ENCODE assay signal across 8 mouse cellular contexts in genomic region chr14:103098587-103099235, GRCm38 (mm10). TPM values are rescaled to one million over a fixed set of nuclear protein-coding genes. Genes with fewer than 3 reads are reported as not detected.
DNase-seq lines count a peak whose midpoint lies in the region; ATAC-seq and TF ChIP-seq lines count a peak whose summit lies in the region.

No protein-coding gene starts in this region.

- peak overlapping the region; percentile 93 to 99 for H3K4me3 ChIP-seq in MEL (ENCODE audit: control insufficient read depth in 1 of 2, insufficient read depth in 1 of 2, low read depth in 2 of 2, low read length in 2 of 2)
- peak overlapping the region; percentile 74 for H3K4me3 ChIP-seq in forebrain, embryonic 15.5 days

- H3K27ac ChIP-seq in MEL (ENCODE audit: control insufficient read depth, low read depth, low read length), result peak overlapping the region; percentile 93
- peak overlapping the region; percentile 99 for H3K27ac ChIP-seq in forebrain, embryonic 15.5 days (replicated peaks)

- H3K4me2 ChIP-seq in forebrain, embryonic 15.5 days (replicated peaks), result peak overlapping the region; percentile 81

- H3K4me1 ChIP-seq in MEL (ENCODE audit: control insufficient read depth in 1 of 2, insufficient read depth in 2 of 2, low read length in 2 of 2), result peaks cover 4% of the 10 kb centered on the region in 2 experiments; a peak in 1 of 4 replicates
- peaks cover 38% of the 10 kb centered on the region for H3K4me1 ChIP-seq in forebrain, embryonic 15.5 days

- peak; percentile 77 for DNase-seq in MEL (ENCODE audit: low read depth, low spot score)
- DNase-seq in cerebellum, adult 11-12 months, result peak; percentile 89
- DNase-seq in heart, postnatal 36 days, result peak; percentile 88 to 90
- peak; percentile 69 to 84 for DNase-seq in layer of hippocampus, postnatal 10 days (ENCODE audit: low spot score in 2 of 2)
- peak; percentile 92 for DNase-seq in lung, postnatal 10 days
- DNase-seq in ovary, postnatal 14 days (ENCODE audit: low spot score), result peak; percentile 74
- peak; percentile 89 for DNase-seq in thymus, postnatal 14 days

- ATAC-seq in forebrain, embryonic 15.5 days (replicated peaks), result peak; percentile 82

- WGBS in forebrain, embryonic 15.5 days, result under 1% methylated on average over 78 of the region's 86 CpGs

- H3K27me3 ChIP-seq in MEL (ENCODE audit: control insufficient read depth in 1 of 2, insufficient read depth in 2 of 2, low read length in 2 of 2), result no peaks in the 10 kb centered on the region
- H3K27me3 ChIP-seq in forebrain, embryonic 15.5 days, result no peaks in the 10 kb centered on the region

- H3K9ac ChIP-seq in MEL (ENCODE audit: control insufficient read depth, low read depth, low read length, poor library complexity, severe bottlenecking), result peak overlapping the region; percentile 99
- H3K9ac ChIP-seq in forebrain, embryonic 15.5 days (replicated peaks), result peak overlapping the region; percentile 97

- no peak for TF ChIP-seq EP300 in MEL (IDR thresholded peaks at IDR 0.05; ENCODE audit: low read depth in 1 of 2, low read length in 2 of 2)

- H3K36me3 ChIP-seq in MEL (ENCODE audit: control insufficient read depth in 1 of 2, insufficient read depth in 2 of 2, low read length in 2 of 2), result peaks cover 1 to 19% of the 10 kb centered on the region in 2 experiments; a peak in 3 of 4 replicates
- H3K36me3 ChIP-seq in forebrain, embryonic 15.5 days, result no peaks in the 10 kb centered on the region; the same call in 1 of the 2 replicates

- H3K9me3 ChIP-seq in MEL (replicated peaks; ENCODE audit: insufficient read depth, low read length), result no peaks in the 10 kb centered on the region
- no peaks in the 10 kb centered on the region for H3K9me3 ChIP-seq in forebrain, embryonic 15.5 days

- intact Hi-C loops in heart, postnatal 36 days (cut with DNase I), result loop anchor here (1.0 to 5.0 kb wide), 3 partner anchors 28 to 249 kb away; partner anchors contain the start of genes Cln5, Kctd12 and Mycbp2

- TF ChIP-seq POLR2A in MEL (IDR thresholded peaks at IDR 0.05; ENCODE audit: control insufficient read depth in 1 of 2, insufficient read depth in 1 of 2, low read depth in 1 of 2, low read length in 2 of 2, poor library complexity in 1 of 2), result peak; percentile 24 to 67; a peak in 3 of 4 replicates

- TF ChIP-seq RAD21 in MEL (IDR thresholded peaks at IDR 0.05; ENCODE audit: low read depth, low read length), result no peak

- H3K79me2 ChIP-seq in MEL (ENCODE audit: control insufficient read depth, insufficient read depth, low read length, poor library complexity), result peaks cover 24% of the 10 kb centered on the region

- TF ChIP-seq CTCF in MEL (IDR thresholded peaks at IDR 0.05 in 2 of 3, conservative IDR thresholded peaks at IDR 0.05 in 1 of 3; ENCODE audit: control insufficient read depth in 1 of 3, insufficient read depth in 1 of 3, low read depth in 2 of 3, low read length in 3 of 3, poor library complexity in 1 of 3, severe bottlenecking in 1 of 3), result no peak

TF ChIP-seq in MEL, 35 proteins besides CTCF, POLR2A, EP300 and RAD21:
- TF ChIP-seq TBP (IDR thresholded peaks at IDR 0.05; ENCODE audit: low read depth, low read length) (no peak), CHD2 (IDR thresholded peaks at IDR 0.05; ENCODE audit: low read length) (no peak), GATA1 (IDR thresholded peaks at IDR 0.05; ENCODE audit: low read depth, low read length) (no peak), UBTF (IDR thresholded peaks at IDR 0.05; ENCODE audit: borderline replicate concordance, insufficient read depth, low read depth, low read length) (no peak), CHD1 (IDR thresholded peaks at IDR 0.05; ENCODE audit: low read depth, low read length) (0 out of 2 replicates have a peak, but pooled peaks have one; percentile 26), MXI1 (IDR thresholded peaks at IDR 0.05; ENCODE audit: low read depth, low read length) (peak; percentile 83), MAX (IDR thresholded peaks at IDR 0.05; ENCODE audit: low read length) (no peak; the same call in 1 of the 2 replicates), RCOR1 (IDR thresholded peaks at IDR 0.05; ENCODE audit: low read depth, low read length) (no peak), MAFK (IDR thresholded peaks at IDR 0.05; ENCODE audit: borderline replicate concordance, low read depth, low read length) (no peak), TCF12 (IDR thresholded peaks at IDR 0.05; ENCODE audit: low read depth, low read length) (no peak), NRF1 (IDR thresholded peaks at IDR 0.05; ENCODE audit: insufficient read depth, low read depth, low read length, poor library complexity, severe bottlenecking) (no peak), MAZ (IDR thresholded peaks at IDR 0.05; ENCODE audit: low read depth, low read length) (no peak), NELFE (IDR thresholded peaks at IDR 0.05; ENCODE audit: low read depth, low read length) (peak; percentile 49; the same call in 1 of the 2 replicates), TAL1 (IDR thresholded peaks at IDR 0.05; ENCODE audit: low read length) (no peak), USF2 (IDR thresholded peaks at IDR 0.05; ENCODE audit: borderline replicate concordance in 1 of 2, insufficient read depth in 1 of 2, low read depth in 1 of 2, low read length in 2 of 2) (no peak), JUND (IDR thresholded peaks at IDR 0.05; ENCODE audit: low read depth, low read length) (no peak), MEF2A (IDR thresholded peaks at IDR 0.05; ENCODE audit: extremely low read depth, insufficient replicate concordance, low read depth, low read length, poor library complexity, severe bottlenecking) (no peak), GABPA (IDR thresholded peaks at IDR 0.05; ENCODE audit: low read depth, low read length) (no peak), ZNF384 (IDR thresholded peaks at IDR 0.05; ENCODE audit: low read depth, low read length) (no peak), ZC3H11A (IDR thresholded peaks at IDR 0.05; ENCODE audit: low read depth, low read length) (no peak), ELF1 (IDR thresholded peaks at IDR 0.05; ENCODE audit: low read depth, low read length) (peak; percentile 31; the same call in 1 of the 2 replicates), ZMIZ1 (IDR thresholded peaks at IDR 0.05; ENCODE audit: low read depth, low read length) (0 out of 2 replicates have a peak, but pooled peaks have one; percentile 15), KAT2A (conservative IDR thresholded peaks at IDR 0.05; ENCODE audit: low read depth, low read length) (no peak), SIN3A (IDR thresholded peaks at IDR 0.05; ENCODE audit: low read length) (0 out of 2 replicates have a peak, but pooled peaks have one; percentile 24), ETS1 (IDR thresholded peaks at IDR 0.05; ENCODE audit: low read depth, low read length) (no peak), USF1 (IDR thresholded peaks at IDR 0.05; ENCODE audit: low read depth, low read length) (no peak), E2F4 (IDR thresholded peaks at IDR 0.05; ENCODE audit: borderline replicate concordance, low read depth, low read length) (no peak), ZKSCAN1 (IDR thresholded peaks at IDR 0.05; ENCODE audit: low read depth, low read length) (no peak), BHLHE40 (IDR thresholded peaks at IDR 0.05; ENCODE audit: borderline replicate concordance, low read depth, low read length) (no peak), POLR2AphosphoS5 (IDR thresholded peaks at IDR 0.05; ENCODE audit: borderline replicate concordance, low read depth, low read length) (no peak), HCFC1 (IDR thresholded peaks at IDR 0.05; ENCODE audit: low read depth, low read length) (peak; percentile 32; the same call in 1 of the 2 replicates), POLR2AphosphoS2 (IDR thresholded peaks at IDR 0.05; ENCODE audit: low read length) (no peak), MYC (IDR thresholded peaks at IDR 0.05; ENCODE audit: low read depth, low read length) (0 out of 2 replicates have a peak, but pooled peaks have one; percentile 54), MYB (IDR thresholded peaks at IDR 0.05; ENCODE audit: low read depth, low read length) (no peak), SMC3 (IDR thresholded peaks at IDR 0.05; ENCODE audit: low read depth, low read length) (no peak)

RNA-seq across cellular contexts. Expression of gene Fbxl3, which starts 0.7 kb away (rescaled TPM):
- 14.6 and 15.0 TPM in 2 replicates for total RNA-seq in MEL (2012; rRNA removed)
- 10 to 100 TPM in 1 of 2 experiments, not detected in 1; 28.4 TPM for polyA plus RNA-seq in MEL (2012; ENCODE audit: insufficient read depth in 1 of 2, insufficient read length in 2 of 2, low read depth in 1 of 2, low replicate concordance in 2 of 2, missing spikeins in 1 of 2)
- 25.2 and 30.3 TPM in 2 replicates for polyA plus RNA-seq in forebrain, embryonic 15.5 days (2015; fragmentation: Nextera tagmentation; extraction: Ambion mirVana)
- 10 to 100 TPM; 57.5 to 65.3 TPM for total RNA-seq in heart, postnatal 36 days (2021)
- total RNA-seq in layer of hippocampus, postnatal 10 days (2021), result 10 to 100 TPM; 66.6 to 80.9 TPM

RNA-seq across cellular contexts. Expression of gene Cln5, which starts 28.7 kb away (rescaled TPM):
- total RNA-seq in MEL (2012; rRNA removed), result 12.1 and 12.3 TPM in 2 replicates
- 10 to 100 TPM; 15.9 to 99.4 TPM for polyA plus RNA-seq in MEL (2012; ENCODE audit: insufficient read depth in 1 of 2, insufficient read length in 2 of 2, low read depth in 1 of 2, low replicate concordance in 2 of 2, missing spikeins in 1 of 2)
- 9.0 and 9.8 TPM in 2 replicates for polyA plus RNA-seq in forebrain, embryonic 15.5 days (2015; fragmentation: Nextera tagmentation; extraction: Ambion mirVana)
- total RNA-seq in heart, postnatal 36 days (2021), result 10 to 100 TPM; 17.0 to 18.7 TPM
- total RNA-seq in layer of hippocampus, postnatal 10 days (2021), result 1 to 10 TPM; 6.5 to 6.9 TPM

RNA-seq across cellular contexts. Expression of gene Acod1, which starts 51.9 kb away (rescaled TPM):
- not detected in 2 replicates for total RNA-seq in MEL (2012; rRNA removed)
- polyA plus RNA-seq in MEL (2012; ENCODE audit: insufficient read depth in 1 of 2, insufficient read length in 2 of 2, low read depth in 1 of 2, low replicate concordance in 2 of 2, missing spikeins in 1 of 2), result not detected
- not detected in 2 replicates for polyA plus RNA-seq in forebrain, embryonic 15.5 days (2015; fragmentation: Nextera tagmentation; extraction: Ambion mirVana)
- not detected for total RNA-seq in heart, postnatal 36 days (2021)
- total RNA-seq in layer of hippocampus, postnatal 10 days (2021), result not detected

Comparison
In these comparisons a context has a peak if more than half of its experiments do, and no peak if none do; other contexts are left out.
1. Peak in every context shown above with its lines: DNase-seq, ATAC-seq, H3K4me3 ChIP-seq and H3K27ac ChIP-seq.